Mouse (Mus musculus) limb, embryonic 13.5 days (tissue): ENCODE results near the gene Arx. TPM values are rescaled to one million over a fixed set of nuclear protein-coding genes. Genes with fewer than 3 reads are reported as not detected.

Experiments used
- ATAC-seq: fragments of 200-750 bp; cut with Nextera tagmentation; 2 replicates; pipeline ENCODE4 v1.8.0; 2017; ENCODE audit warnings: low read depth, moderate number of reproducible peaks, moderate TSS enrichment; ENCODE audit not compliant: low FRiP score
- H3K27ac ChIP-seq: fragments of 300-500 bp; sonication (generic); 2 replicates; pipeline ENCODE4 v1.5.1; 2015; ENCODE audit warnings: inconsistent platforms, mild to moderate bottlenecking, moderate library complexity
- H3K27me3 ChIP-seq: fragments of 300-500 bp; sonication (generic); 2 replicates; pipeline ENCODE4 v1.6.1; 2015; ENCODE audit warnings: mild to moderate bottlenecking, inconsistent platforms
- H3K36me3 ChIP-seq: fragments of 300-500 bp; sonication (generic); 2 replicates; pipeline ENCODE4 v1.6.1; 2015; ENCODE audit warnings: inconsistent platforms, mild to moderate bottlenecking, moderate library complexity
- H3K4me1 ChIP-seq: fragments of 300-500 bp; sonication (generic); 2 replicates; pipeline ENCODE4 v1.6.1; 2015; ENCODE audit warnings: inconsistent platforms
- H3K4me2 ChIP-seq: fragments of 300-500 bp; sonication (generic); replicated peaks from 2 replicates; pipeline ENCODE4 v1.6.1; 2015; ENCODE audit warnings: inconsistent platforms, mild to moderate bottlenecking, moderate library complexity
- H3K4me3 ChIP-seq: fragments of 300-500 bp; sonication (generic); 2 replicates; pipeline ENCODE4 v1.5.1; 2015; ENCODE audit warnings: moderate library complexity, mild to moderate bottlenecking, inconsistent platforms
- H3K9ac ChIP-seq: fragments of 300-500 bp; sonication (generic); 2 replicates; pipeline ENCODE4 v1.6.1; 2015; ENCODE audit warnings: mild to moderate bottlenecking, inconsistent platforms
- H3K9me3 ChIP-seq: fragments of 300-500 bp; sonication (generic); 2 replicates; pipeline ENCODE4 v1.6.1; 2016; ENCODE audit warnings: inconsistent platforms
- WGBS: fragments of 180-500 bp; shearing (Covaris S2); methylation state at CpG from one replicate; pipeline ENCODE4 v1.1.7; 2015; 5-methylcytosine and 5-hydroxymethylcytosine counted together
- polyA plus RNA-seq: library from polyadenylated mRNA; unstranded; fragments of >200 nt; fragmentation: Nextera tagmentation; extraction: Ambion mirVana; gene quantifications from 2 replicates; pipeline ENCODE4 v1.2.1, GENCODE M21; 2015

The Arx gene
- polyA plus RNA-seq, 1 experiment from 2014 or later, result 0.60 TPM

GRCm38 (mm10) chrX:93294736-93295490 lies 8.7 kb downstream of the Arx start:
- Histone ChIP-seq H3K36me3 (no peaks in the 10 kb centered on the region), H3K4me1 (0 out of 2 replicates have a peak, but pooled peaks cover 3% of the 10 kb centered on the region), H3K27ac (no peak overlapping the region), H3K4me3 (no peak overlapping the region; the same call in 1 of the 2 replicates), H3K27me3 (peaks cover 94% of the 10 kb centered on the region), H3K9me3 (no peaks in the 10 kb centered on the region), H3K4me2 (no peak overlapping the region), H3K9ac (no peak overlapping the region)
- WGBS, result 15% methylated on average over 25 of the region's 25 CpGs
- no peak for ATAC-seq

DNA sequence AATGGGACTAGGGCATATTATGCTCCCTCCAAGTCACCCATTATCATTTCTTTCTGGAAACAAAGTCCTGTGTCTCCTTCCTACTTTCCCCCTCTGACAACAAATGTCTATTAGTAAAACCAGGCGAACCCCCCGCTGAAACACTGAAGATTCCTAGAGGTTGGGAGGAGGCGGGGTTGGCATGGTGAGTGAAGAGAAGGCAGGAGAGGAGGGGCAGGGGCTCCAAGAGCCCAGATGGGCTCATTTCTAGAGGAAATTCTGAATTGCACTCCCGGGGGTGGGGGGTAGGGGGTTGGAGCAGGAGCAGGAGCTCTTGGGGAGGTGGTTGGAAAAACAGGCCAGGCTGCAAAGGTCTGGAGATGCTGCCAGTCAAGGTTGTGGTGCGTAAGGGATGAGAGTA lies 9.6 kb downstream of the Arx start:
- Histone ChIP-seq H3K4me2 (no peak overlapping the region), H3K27me3 (peaks cover 95% of the 10 kb centered on the region), H3K4me1 (0 out of 2 replicates have a peak, but pooled peaks cover 3% of the 10 kb centered on the region), H3K9ac (no peak overlapping the region), H3K27ac (no peak overlapping the region), H3K4me3 (no peak overlapping the region), H3K36me3 (no peaks in the 10 kb centered on the region), H3K9me3 (no peaks in the 10 kb centered on the region)
- 15% methylated on average over 5 of the region's 5 CpGs for WGBS
- no peak for ATAC-seq

DNA sequence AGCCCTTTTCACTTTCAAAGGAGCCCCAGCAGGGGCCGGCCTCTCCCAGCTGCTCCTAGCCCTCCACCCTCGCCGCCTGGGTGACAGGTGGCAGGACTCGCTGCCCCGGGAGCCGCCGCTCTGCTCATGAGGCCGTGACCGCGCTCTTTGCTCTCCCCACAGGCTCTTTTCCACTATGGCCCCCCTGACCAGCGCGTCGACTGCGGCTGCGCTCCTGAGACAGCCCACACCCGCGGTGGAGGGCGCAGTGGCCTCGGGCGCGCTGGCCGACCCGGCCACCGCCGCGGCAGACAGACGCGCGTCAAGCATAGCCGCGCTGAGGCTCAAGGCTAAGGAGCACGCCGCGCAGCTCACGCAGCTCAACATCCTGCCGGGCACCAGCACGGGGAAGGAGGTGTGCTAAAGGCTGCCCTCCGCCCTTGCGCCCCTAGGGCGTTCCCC lies 10.8 kb downstream of the Arx start:
- H3K9ac ChIP-seq, result no peak overlapping the region
- 0 out of 2 replicates have a peak, but pooled peaks cover 3% of the 10 kb centered on the region for H3K4me1 ChIP-seq
- 21% methylated on average over 39 of the region's 40 CpGs for WGBS
- no peak overlapping the region for H3K27ac ChIP-seq
- no peaks in the 10 kb centered on the region for H3K9me3 ChIP-seq
- peak; percentile 51; the same call in 1 of the 2 replicates for ATAC-seq
- peak overlapping the region; percentile 51 for H3K4me2 ChIP-seq
- no peaks in the 10 kb centered on the region for H3K36me3 ChIP-seq
- peak overlapping the region; percentile 28 for H3K4me3 ChIP-seq
- peaks cover 95% of the 10 kb centered on the region for H3K27me3 ChIP-seq

- 0 out of 2 replicates have a peak, but pooled peaks cover 3% of the 10 kb centered on the region for H3K4me1 ChIP-seq
- no peaks in the 10 kb centered on the region for H3K36me3 ChIP-seq
- no peaks in the 10 kb centered on the region for H3K9me3 ChIP-seq
- peaks cover 93% of the 10 kb centered on the region for H3K27me3 ChIP-seq
- H3K4me3 ChIP-seq, result peak overlapping the region; percentile 35
- H3K27ac ChIP-seq, result no peak overlapping the region
- H3K4me2 ChIP-seq, result peak overlapping the region; percentile 55
- ATAC-seq, result no peak; the same call in 1 of the 2 replicates
- 11% methylated on average over 39 of the region's 43 CpGs for WGBS
- no peak overlapping the region for H3K9ac ChIP-seq
Observed at GRCm38 (mm10) chrX:93299046-93299626, 12.9 kb downstream of the Arx start.

DNA sequence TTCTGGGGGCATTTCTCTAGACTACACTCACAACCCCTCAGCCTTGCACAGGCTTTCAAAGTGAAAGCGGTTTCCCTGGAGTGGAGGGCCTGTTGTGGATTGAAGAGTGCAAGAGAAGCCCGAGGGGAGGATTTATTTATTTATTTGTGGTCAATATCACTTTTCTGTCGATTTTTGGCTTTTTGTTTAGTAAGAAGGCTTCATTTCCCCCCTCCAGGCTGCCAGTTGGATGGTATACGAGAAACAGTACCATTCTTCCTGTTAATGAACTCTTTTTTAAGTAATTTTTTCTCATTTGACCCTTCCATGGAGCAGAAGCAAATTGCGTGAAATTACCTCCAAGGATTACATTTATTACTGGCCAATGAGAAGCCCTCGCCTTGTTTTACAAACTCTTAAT lies 13.5 kb downstream of the Arx start:
- Histone ChIP-seq H3K27ac (no peak overlapping the region), H3K4me2 (no peak overlapping the region), H3K9me3 (no peaks in the 10 kb centered on the region), H3K4me3 (no peak overlapping the region), H3K36me3 (no peaks in the 10 kb centered on the region), H3K27me3 (peaks cover 89% of the 10 kb centered on the region), H3K4me1 (0 out of 2 replicates have a peak, but pooled peaks cover 3% of the 10 kb centered on the region), H3K9ac (no peak overlapping the region)
- WGBS, result 21% methylated on average over 6 of the region's 6 CpGs
- ATAC-seq, result no peak

- WGBS, result 18% methylated on average over 10 of the region's 10 CpGs
- no peak for ATAC-seq
Observed at GRCm38 (mm10) chrX:93300183-93300815, 14.1 kb downstream of the Arx start.

DNA sequence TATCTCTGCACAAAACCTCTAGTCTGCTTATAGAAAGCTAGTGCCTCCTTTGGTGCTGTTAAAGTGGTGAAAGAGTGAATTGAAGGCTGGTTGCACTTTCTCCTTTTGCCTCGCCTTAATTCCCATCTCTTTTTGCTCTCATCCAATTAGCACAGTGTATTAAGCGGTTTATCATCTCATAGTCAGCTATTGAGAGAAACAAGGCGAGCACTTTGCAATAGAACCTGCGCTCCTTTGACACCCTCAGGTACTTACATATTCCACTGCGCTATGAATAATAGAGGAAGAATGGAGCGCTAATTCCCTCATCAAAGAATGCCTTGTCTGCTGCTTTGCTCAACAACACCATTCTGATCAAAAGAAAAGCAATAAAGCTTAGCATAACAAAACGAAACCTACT lies 15.6 kb downstream of the Arx start:
- Histone ChIP-seq H3K4me1 (0 out of 2 replicates have a peak, but pooled peaks cover 3% of the 10 kb centered on the region), H3K9ac (no peak overlapping the region), H3K4me2 (no peak overlapping the region), H3K9me3 (no peaks in the 10 kb centered on the region), H3K27ac (no peak overlapping the region), H3K27me3 (peaks cover 70% of the 10 kb centered on the region), H3K4me3 (no peak overlapping the region), H3K36me3 (no peaks in the 10 kb centered on the region)
- 11% methylated on average over 7 of the region's 7 CpGs for WGBS
- ATAC-seq, result no peak

More at GRCm38 (mm10) chrX:93300183-93300815, 14.1 kb downstream of the Arx start:
- Histone ChIP-seq H3K27me3 (peaks cover 84% of the 10 kb centered on the region), H3K36me3 (no peaks in the 10 kb centered on the region), H3K9me3 (no peaks in the 10 kb centered on the region), H3K4me3 (no peak overlapping the region), H3K27ac (no peak overlapping the region), H3K9ac (no peak overlapping the region), H3K4me1 (0 out of 2 replicates have a peak, but pooled peaks cover 3% of the 10 kb centered on the region), H3K4me2 (no peak overlapping the region)

DNA sequence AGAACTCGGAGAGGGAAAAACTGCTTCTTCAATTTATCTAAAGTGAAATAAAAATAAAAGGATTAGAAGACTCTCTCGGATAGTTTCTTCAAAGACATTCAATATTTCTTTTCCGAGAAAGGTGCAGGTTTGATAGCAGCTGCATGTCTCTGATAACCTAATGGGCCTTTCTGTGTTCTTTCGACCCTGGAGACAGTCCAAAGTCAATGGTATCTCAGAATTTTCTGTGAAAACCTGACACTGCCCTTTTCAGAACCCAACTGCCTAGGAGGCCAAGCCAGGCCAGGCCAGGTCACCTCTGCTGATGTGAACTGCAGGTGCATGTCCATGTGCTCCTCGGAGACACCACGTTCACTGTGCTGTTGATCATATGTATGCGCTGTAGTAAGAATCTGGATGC lies 19.5 kb downstream of the Arx start:
- Histone ChIP-seq H3K9ac (no peak overlapping the region), H3K4me1 (no peaks in the 10 kb centered on the region)

DNA sequence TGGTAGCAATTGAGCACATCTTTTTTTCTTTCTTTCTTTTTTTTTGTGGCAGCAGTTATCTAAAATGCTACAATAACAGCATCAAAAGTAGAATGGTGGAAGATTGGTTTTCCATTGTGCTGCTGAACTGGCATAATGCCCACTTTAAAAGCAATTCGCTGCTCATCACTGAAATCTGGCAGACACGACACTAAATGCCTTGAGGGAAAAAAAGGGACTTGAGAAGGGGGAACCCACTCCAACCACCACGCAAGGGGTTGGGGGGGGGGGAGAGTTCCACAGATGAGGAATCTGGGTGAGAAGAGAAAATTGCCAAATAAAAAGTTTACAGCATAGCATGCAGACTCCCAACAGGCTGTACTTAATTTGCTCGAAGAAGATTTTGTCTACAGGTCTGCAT lies 31.3 kb downstream of the Arx start:
- no peaks in the 10 kb centered on the region for H3K4me1 ChIP-seq
- H3K9ac ChIP-seq, result no peak overlapping the region
- H3K4me2 ChIP-seq, result no peak overlapping the region
- H3K27ac ChIP-seq, result no peak overlapping the region
- ATAC-seq, result no peak
- H3K4me3 ChIP-seq, result no peak overlapping the region
- no peaks in the 10 kb centered on the region for H3K9me3 ChIP-seq
- H3K27me3 ChIP-seq, result no peaks in the 10 kb centered on the region
- no peaks in the 10 kb centered on the region for H3K36me3 ChIP-seq
- 63% methylated on average over 4 of the region's 4 CpGs for WGBS

More for the DNA sequence above, 19.5 kb downstream of the Arx start:
- H3K9me3 ChIP-seq, result no peaks in the 10 kb centered on the region
- no peaks in the 10 kb centered on the region for H3K36me3 ChIP-seq
- peaks cover 33% of the 10 kb centered on the region for H3K27me3 ChIP-seq
- WGBS, result 90% methylated on average over 7 of the region's 7 CpGs
- H3K4me2 ChIP-seq, result no peak overlapping the region
- no peak overlapping the region for H3K27ac ChIP-seq
- no peak overlapping the region for H3K4me3 ChIP-seq
- no peak for ATAC-seq

DNA sequence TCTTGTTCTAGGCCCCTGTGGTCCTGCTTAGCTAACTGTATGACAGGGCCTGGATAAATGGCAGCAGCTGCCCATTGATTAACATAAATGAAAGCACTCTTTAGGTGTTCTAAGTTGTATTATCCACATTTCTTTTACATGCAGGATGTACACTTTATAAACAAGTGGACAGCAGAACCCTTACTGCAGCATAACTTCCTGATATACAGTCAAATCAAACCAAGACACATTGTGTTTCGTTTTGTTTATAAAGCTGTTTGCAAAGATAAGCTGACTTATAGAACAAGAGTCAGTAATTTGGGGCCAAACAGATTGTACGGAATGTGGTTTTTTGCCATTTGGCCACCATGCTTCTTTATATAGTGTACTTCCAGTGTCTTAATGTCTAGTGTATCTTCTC lies 33.7 kb downstream of the Arx start:
- Histone ChIP-seq H3K4me2 (no peak overlapping the region), H3K27me3 (no peaks in the 10 kb centered on the region), H3K27ac (no peak overlapping the region), H3K4me3 (no peak overlapping the region), H3K4me1 (no peaks in the 10 kb centered on the region), H3K9me3 (no peaks in the 10 kb centered on the region), H3K36me3 (no peaks in the 10 kb centered on the region), H3K9ac (no peak overlapping the region)
- ATAC-seq, result no peak
- 84% methylated on average over 2 of the region's 2 CpGs for WGBS

DNA sequence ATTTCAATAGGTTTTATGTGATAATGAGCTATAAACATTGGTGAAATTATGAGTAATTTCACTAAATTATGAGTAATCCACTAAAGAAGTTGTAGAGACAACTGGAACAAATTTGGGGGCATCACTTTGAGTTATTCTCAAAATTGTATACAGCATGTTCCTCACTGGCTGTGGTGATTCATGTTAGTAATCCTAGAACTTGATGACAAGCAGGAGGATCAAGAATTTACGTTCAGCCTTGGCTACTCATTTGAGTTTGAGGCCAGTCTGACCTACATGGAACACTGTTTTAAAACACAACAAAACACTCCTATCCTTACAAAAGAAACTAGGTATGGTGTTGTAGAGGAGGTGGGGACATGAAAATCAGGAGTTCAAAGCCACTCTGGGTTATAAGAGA lies 35.1 kb downstream of the Arx start:
- Histone ChIP-seq H3K27me3 (no peaks in the 10 kb centered on the region), H3K27ac (no peak overlapping the region), H3K4me2 (no peak overlapping the region), H3K36me3 (no peaks in the 10 kb centered on the region), H3K4me3 (no peak overlapping the region), H3K9ac (no peak overlapping the region), H3K9me3 (no peaks in the 10 kb centered on the region), H3K4me1 (no peaks in the 10 kb centered on the region)
- 88% methylated on average over 1 of the region's 1 CpGs for WGBS
- ATAC-seq, result no peak
